Mouse (Mus musculus): ENCODE data around the gene Gnb1. TPM values are rescaled to one million over a fixed set of nuclear protein-coding genes. Genes with fewer than 3 reads are reported as not detected.

Gene Gnb1
- total RNA-seq, 2 experiments from 2014 or later = 1,273 to 1,305 TPM

DNA sequence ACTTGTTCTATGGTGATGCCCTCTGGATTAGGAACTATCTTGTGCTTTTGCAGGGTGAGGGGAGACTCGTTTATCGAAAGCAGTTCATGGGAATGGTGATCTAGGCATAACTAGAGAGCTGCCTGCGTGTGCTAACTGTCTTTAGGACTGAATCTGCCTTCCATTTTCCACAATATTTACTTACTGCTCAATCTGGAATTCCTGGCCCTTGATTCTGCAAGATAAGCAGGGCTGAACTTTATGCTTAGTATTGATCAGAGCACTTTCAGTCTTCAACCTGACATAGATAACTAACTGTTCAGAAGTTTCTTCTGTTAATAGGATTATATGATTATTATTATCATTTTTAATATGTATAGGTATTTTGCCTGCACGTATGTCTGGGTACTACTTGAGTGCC is 114.0 kb downstream of the Gnb1 start:
- intact Hi-C loops (cut with DNase I) = no loop called here
- DNase-seq = no peak

GRCm38 (mm10) chr4:155606825-155607224 is 115.7 kb downstream of the Gnb1 start:
- intact Hi-C loops (cut with DNase I) = no loop called here
- no peak for DNase-seq

Other genes starting within 250 kb of the Gnb1 start
- gene Faap20, start 241.6 kb upstream of the Gnb1 start, total RNA-seq (2021) = 10 to 100 TPM; 32.1 to 33.0 TPM
- gene Prkcz, start 130.0 kb upstream of the Gnb1 start, total RNA-seq (2021) = 100 to 1,000 TPM; 131 to 136 TPM
- 1 to 10 TPM; 7.3 to 7.7 TPM for gene Gabrd, start 93.2 kb upstream of the Gnb1 start, total RNA-seq (2021)
- gene Cfap74, start 82.2 kb upstream of the Gnb1 start, total RNA-seq (2021) = 1 to 10 TPM; 6.4 to 6.6 TPM
- gene Tmem52, start 22.2 kb upstream of the Gnb1 start, total RNA-seq (2021) = not detected
- 10 to 100 TPM; 58.8 to 59.5 TPM for gene Nadk, start 71.0 kb downstream of the Gnb1 start, total RNA-seq (2021)
- gene Slc35e2, start 110.1 kb downstream of the Gnb1 start, total RNA-seq (2021) = 10 to 100 TPM; 39.1 to 40.6 TPM
- gene Cdk11b, start 133.5 kb downstream of the Gnb1 start, total RNA-seq (2021) = 10 to 100 TPM; 55.5 to 60.6 TPM
- not detected for gene Gm10563, start 154.0 kb downstream of the Gnb1 start, total RNA-seq (2021)
- gene Mmp23, start 162.0 kb downstream of the Gnb1 start, total RNA-seq (2021) = 1 to 10 TPM; 3.9 to 4.8 TPM
- gene Mib2, start 177.8 kb downstream of the Gnb1 start, total RNA-seq (2021) = 100 to 1,000 TPM in 1 of 2 experiments, 10 to 100 TPM in 1; 91.0 to 105 TPM
- gene Fndc10, start 203.0 kb downstream of the Gnb1 start, total RNA-seq (2021) = 10 to 100 TPM; 20.3 to 22.0 TPM
- gene Ssu72, start 213.4 kb downstream of the Gnb1 start, total RNA-seq (2021) = 10 to 100 TPM; 82.1 to 83.7 TPM
- gene Tmem240, start 243.4 kb downstream of the Gnb1 start, total RNA-seq (2021) = 10 to 100 TPM; 41.0 to 44.8 TPM